Mouse (Mus musculus) MEL (cell line): ENCODE results near the gene Frmpd4. TPM values are rescaled to one million over a fixed set of nuclear protein-coding genes. Genes with fewer than 3 reads are reported as not detected.

ENCODE experiments used
- DNase-seq: peaks from one replicate; pipeline ENCODE4 v3.0.0; 2011; ENCODE audit warnings: low read depth, low spot score
- H3K27ac ChIP-seq: 2 replicates; pipeline ENCODE4 v1.5.1; 2012; ENCODE audit warnings: low read depth, mild to moderate bottlenecking, control low read depth, low read length, moderate library complexity; ENCODE audit not compliant: control insufficient read depth
- H3K27me3 ChIP-seq, 2 experiments: fragments of 150-350 bp in 1 of 2; sonication (generic) in 1 of 2; 2 replicates each; pipeline ENCODE4 v1.6.1; 2012; ENCODE audit warnings: low read length in 2 of 2, mild to moderate bottlenecking in 2 of 2, improper control_type of control experiment in 1 of 2, moderate library complexity in 1 of 2; ENCODE audit not compliant: insufficient read depth in 2 of 2, control insufficient read depth in 1 of 2
- H3K36me3 ChIP-seq, 2 experiments: 2 replicates each; pipeline ENCODE4 v1.6.1; 2012 to 2014; ENCODE audit warnings: low read length in 2 of 2, improper control_type of control experiment in 1 of 2, inconsistent platforms in 1 of 2, mild to moderate bottlenecking in 1 of 2; ENCODE audit not compliant: insufficient read depth in 2 of 2, control insufficient read depth in 1 of 2
- H3K4me1 ChIP-seq, 2 experiments: fragments of 150-350 bp in 1 of 2; sonication (generic) in 1 of 2; 2 replicates each; pipeline ENCODE4 v1.6.1; 2012; ENCODE audit warnings: low read length in 2 of 2, improper control_type of control experiment in 1 of 2, mild to moderate bottlenecking in 1 of 2; ENCODE audit not compliant: insufficient read depth in 2 of 2, control insufficient read depth in 1 of 2
- H3K4me3 ChIP-seq, 2 experiments: fragments of 150-350 bp in 1 of 2; sonication (generic) in 1 of 2; 2 replicates each; pipeline ENCODE4 v1.5.1; 2012; ENCODE audit warnings: low read depth in 2 of 2, low read length in 2 of 2, mild to moderate bottlenecking in 2 of 2, moderate library complexity in 2 of 2, control low read depth in 1 of 2, improper control_type of control experiment in 1 of 2; ENCODE audit not compliant: control insufficient read depth in 1 of 2, insufficient read depth in 1 of 2
- H3K79me2 ChIP-seq: 2 replicates; pipeline ENCODE4 v1.6.1; 2012; ENCODE audit warnings: mild to moderate bottlenecking, low read length, moderate library complexity; ENCODE audit not compliant: control insufficient read depth, poor library complexity, insufficient read depth
- H3K9ac ChIP-seq: 2 replicates; pipeline ENCODE4 v1.6.1; 2012; ENCODE audit warnings: low read depth, mild to moderate bottlenecking, control low read depth, low read length, moderate library complexity; ENCODE audit not compliant: control insufficient read depth, poor library complexity, severe bottlenecking
- H3K9me3 ChIP-seq: fragments of 150-350 bp; sonication (generic); replicated peaks from 2 replicates; pipeline ENCODE4 v1.6.1; 2012; ENCODE audit warnings: mild to moderate bottlenecking, low read length, improper control_type of control experiment, moderate library complexity; ENCODE audit not compliant: insufficient read depth
- BHLHE40 ChIP-seq: IDR thresholded peaks from 2 replicates; pipeline ENCODE4 v1.6.1; 2012; ENCODE audit warnings: low read depth, mild to moderate bottlenecking, inconsistent platforms, low read length, improper control_type of control experiment, borderline replicate concordance
- CHD1 ChIP-seq: IDR thresholded peaks from 2 replicates; pipeline ENCODE4 v1.6.1; 2012; ENCODE audit warnings: low read depth, mild to moderate bottlenecking, inconsistent platforms, low read length, improper control_type of control experiment
- CHD2 ChIP-seq: IDR thresholded peaks from 2 replicates; pipeline ENCODE4 v1.6.1; 2011; ENCODE audit warnings: low read length, improper control_type of control experiment
- JUND ChIP-seq: IDR thresholded peaks from 2 replicates; pipeline ENCODE4 v1.6.1; 2011; ENCODE audit warnings: low read depth, mild to moderate bottlenecking, improper control_type of control experiment, low read length
- KAT2A ChIP-seq: conservative IDR thresholded peaks from 2 replicates; pipeline ENCODE4 v1.6.1; 2012; ENCODE audit warnings: low read depth, low read length, improper control_type of control experiment, inconsistent platforms
- MYB ChIP-seq: IDR thresholded peaks from 2 replicates; pipeline ENCODE4 v1.6.1; 2011; ENCODE audit warnings: mild to moderate bottlenecking, low read depth, low read length, improper control_type of control experiment
- POLR2AphosphoS2 ChIP-seq: IDR thresholded peaks from 2 replicates; pipeline ENCODE4 v1.6.1; 2011; ENCODE audit warnings: low read length, improper control_type of control experiment
- SIN3A ChIP-seq: IDR thresholded peaks from 2 replicates; pipeline ENCODE4 v1.6.1; 2012; ENCODE audit warnings: low read length, improper control_type of control experiment, inconsistent platforms
- SMC3 ChIP-seq: IDR thresholded peaks from 2 replicates; pipeline ENCODE4 v1.6.1; 2011; ENCODE audit warnings: low read depth, low read length, improper control_type of control experiment
- USF1 ChIP-seq: IDR thresholded peaks from 2 replicates; pipeline ENCODE4 v1.6.1; 2014; ENCODE audit warnings: low read depth, mild to moderate bottlenecking, inconsistent platforms, low read length, improper control_type of control experiment, moderate library complexity
- USF2 ChIP-seq, 2 experiments: IDR thresholded peaks; 2 replicates each; pipeline ENCODE4 v1.6.1; 2011 to 2012; ENCODE audit warnings: improper control_type of control experiment in 2 of 2, low read length in 2 of 2, borderline replicate concordance in 1 of 2, inconsistent platforms in 1 of 2, low read depth in 1 of 2, mild to moderate bottlenecking in 1 of 2; ENCODE audit not compliant: insufficient read depth in 1 of 2
- ZNF384 ChIP-seq: IDR thresholded peaks from 2 replicates; pipeline ENCODE4 v1.6.1; 2012; ENCODE audit warnings: low read depth, mild to moderate bottlenecking, inconsistent platforms, low read length, improper control_type of control experiment
- polyA plus RNA-seq, 2 experiments: library from polyadenylated mRNA; stranded (reverse) in 1 of 2; unstranded in 1 of 2; fragments of >175 nt in 1 of 2; fragments of >200 nt in 1 of 2; gene quantifications; 2 replicates each; pipeline versions ENCODE4 v1.2.1 to v1.2.4; 2012; ENCODE audit warnings: low replicate concordance in 2 of 2, low read depth in 1 of 2; ENCODE audit not compliant: insufficient read length in 2 of 2, insufficient read depth in 1 of 2, missing spikeins in 1 of 2
- total RNA-seq: library from RNA; depleted of rRNA; stranded (reverse); fragments of 300-350 nt; gene quantifications from 2 replicates; pipeline ENCODE4 v1.2.3, GENCODE M21; 2012

Gene Frmpd4
- total and polyA plus RNA-seq, 3 experiments = 0.11 to 0.77 TPM; not detected in 1

DNA sequence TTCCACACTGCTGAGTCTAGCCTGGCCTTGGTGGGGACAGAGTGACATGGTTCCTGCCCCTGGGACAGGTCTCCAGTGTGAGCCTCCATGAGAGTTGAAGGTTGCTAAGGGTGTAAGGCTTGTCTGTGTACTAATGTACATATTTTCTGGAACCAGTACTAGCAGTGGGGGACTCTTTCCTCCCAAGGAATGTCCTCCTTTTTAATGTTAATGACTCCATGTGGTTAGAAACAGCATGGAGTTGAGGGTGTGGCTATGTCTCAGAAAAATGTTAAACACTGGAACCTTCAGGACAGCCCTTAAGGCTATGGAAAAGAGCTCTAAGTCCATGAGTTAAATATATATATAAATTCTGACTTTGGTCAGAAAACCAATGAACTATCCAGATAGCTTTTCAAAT, 436.0 kb downstream of the Frmpd4 start:
- no peak for DNase-seq

DNA sequence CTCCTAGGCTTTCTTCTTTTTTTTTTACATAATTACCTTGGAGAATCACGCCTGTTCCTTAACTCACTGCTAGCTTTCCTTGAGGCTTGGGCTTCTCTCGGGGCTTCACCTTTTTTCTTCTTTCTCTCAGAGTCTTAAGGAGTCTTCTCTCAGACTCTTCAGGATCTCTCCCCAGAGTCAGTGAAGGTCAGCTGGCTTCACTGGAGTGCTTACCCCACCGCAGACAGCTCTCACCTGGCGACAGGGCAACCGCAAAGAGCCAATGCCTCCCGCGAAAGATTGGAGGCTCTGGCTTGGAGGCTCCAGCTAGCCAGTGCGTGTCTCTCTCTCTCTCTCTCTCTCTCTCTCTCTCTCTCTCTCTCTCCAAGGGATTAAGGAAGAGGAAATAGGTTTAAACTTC, 453.0 kb downstream of the Frmpd4 start:
- Histone ChIP-seq H3K36me3 (no peaks in the 10 kb centered on the region), H3K79me2 (no peaks in the 10 kb centered on the region), H3K4me3 (no peak overlapping the region), H3K27ac (no peak overlapping the region), H3K9ac (no peak overlapping the region), H3K4me1 (no peaks in the 10 kb centered on the region), H3K27me3 (no peaks in the 10 kb centered on the region), H3K9me3 (no peaks in the 10 kb centered on the region)
- no peak for TF ChIP-seq MYB
- TF ChIP-seq SIN3A = no peak
- TF ChIP-seq ZNF384 = no peak
- TF ChIP-seq JUND = no peak
- TF ChIP-seq BHLHE40 = no peak
- no peak for TF ChIP-seq POLR2AphosphoS2
- TF ChIP-seq CHD1 = no peak
- TF ChIP-seq SMC3 = no peak
- DNase-seq = no peak

More for the DNA sequence above, 436.0 kb downstream of the Frmpd4 start:
- no peaks in the 10 kb centered on the region for H3K79me2 ChIP-seq
- H3K9ac ChIP-seq = no peak overlapping the region
- TF ChIP-seq USF2 (IDR thresholded peaks at IDR 0.05; ENCODE audit: borderline replicate concordance in 1 of 2, insufficient read depth in 1 of 2, low read depth in 1 of 2, low read length in 2 of 2) (no peak), KAT2A (no peak), CHD2 (no peak), BHLHE40 (no peak), ZNF384 (no peak)
- TF ChIP-seq, all 39 proteins: peak for 0
- no peak overlapping the region for H3K27ac ChIP-seq
- no peaks in the 10 kb centered on the region for H3K27me3 ChIP-seq
- no peaks in the 10 kb centered on the region for H3K36me3 ChIP-seq
- H3K9me3 ChIP-seq = no peaks in the 10 kb centered on the region
- H3K4me1 ChIP-seq = no peaks in the 10 kb centered on the region
- H3K4me3 ChIP-seq = no peak overlapping the region

DNA sequence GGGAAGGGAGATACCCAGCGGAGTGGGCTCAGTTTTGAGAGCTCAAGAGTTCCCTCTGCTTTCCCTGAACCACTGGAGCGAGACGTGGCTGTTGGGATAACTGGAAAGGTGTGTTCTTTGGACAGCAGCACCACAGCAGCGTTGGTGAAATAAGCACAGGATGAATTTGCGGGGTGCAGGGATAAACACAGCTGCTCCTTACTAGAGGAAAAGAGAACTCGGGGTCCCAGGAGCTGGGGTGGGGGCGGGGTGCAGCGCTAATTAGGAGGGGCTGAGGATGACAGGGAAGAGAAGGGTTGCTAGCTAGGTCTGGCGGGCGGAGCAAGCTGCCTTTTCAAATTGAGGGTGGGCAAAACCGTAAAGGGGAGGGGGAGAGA, 453.5 kb downstream of the Frmpd4 start:
- H3K4me3 ChIP-seq = no peak overlapping the region
- H3K36me3 ChIP-seq = no peaks in the 10 kb centered on the region
- H3K79me2 ChIP-seq = no peaks in the 10 kb centered on the region
- no peaks in the 10 kb centered on the region for H3K27me3 ChIP-seq
- no peak for TF ChIP-seq USF1
- no peak for TF ChIP-seq USF2 (IDR thresholded peaks at IDR 0.05; ENCODE audit: borderline replicate concordance in 1 of 2, insufficient read depth in 1 of 2, low read depth in 1 of 2, low read length in 2 of 2)
- TF ChIP-seq, all 39 proteins: peak for 0
- Histone ChIP-seq H3K9me3 (no peaks in the 10 kb centered on the region), H3K27ac (no peak overlapping the region), H3K4me1 (no peaks in the 10 kb centered on the region), H3K9ac (no peak overlapping the region)
- no peak for DNase-seq
